Mouse (Mus musculus): ENCODE measurements around the gene Prr14l.

DNA sequence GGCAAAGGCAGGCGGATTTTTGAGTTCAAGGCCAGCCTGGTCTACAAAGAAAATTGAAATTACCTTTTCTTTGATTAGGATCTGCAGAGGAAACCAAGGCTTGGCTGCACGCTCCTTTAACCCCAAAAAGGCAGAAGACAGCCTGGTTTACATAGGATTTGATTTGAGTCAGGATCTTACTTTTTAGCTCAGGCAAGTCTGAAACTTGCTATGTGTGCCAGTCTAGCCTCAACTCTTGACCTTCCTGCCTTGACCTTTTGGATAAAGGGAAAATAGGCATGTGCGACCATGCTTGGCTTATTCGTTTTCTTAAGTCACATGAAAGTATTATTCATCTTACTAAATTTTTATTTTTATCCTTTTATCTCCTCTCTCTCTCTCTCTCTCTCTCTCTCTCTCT, 762 bp upstream of the Prr14l start:
- no peak for TF ChIP-seq CTCF (IDR thresholded peaks at IDR 0.05; ENCODE audit: borderline replicate concordance, control insufficient read depth, extremely low read depth, insufficient read depth, low read length, poor library complexity)
- no peak for TF ChIP-seq POLR2A (IDR thresholded peaks at IDR 0.05; ENCODE audit: control insufficient read depth, extremely low read depth, insufficient read depth, low read length, poor library complexity)
